Mouse (Mus musculus): ENCODE measurements at regions not wholly inside any gene's neighbourhood (a gene's known extent, or its start where the extent isn't known, plus 50 kb on each side); places are given as distances from the start of the nearest gene placed in this dataset.

DNA sequence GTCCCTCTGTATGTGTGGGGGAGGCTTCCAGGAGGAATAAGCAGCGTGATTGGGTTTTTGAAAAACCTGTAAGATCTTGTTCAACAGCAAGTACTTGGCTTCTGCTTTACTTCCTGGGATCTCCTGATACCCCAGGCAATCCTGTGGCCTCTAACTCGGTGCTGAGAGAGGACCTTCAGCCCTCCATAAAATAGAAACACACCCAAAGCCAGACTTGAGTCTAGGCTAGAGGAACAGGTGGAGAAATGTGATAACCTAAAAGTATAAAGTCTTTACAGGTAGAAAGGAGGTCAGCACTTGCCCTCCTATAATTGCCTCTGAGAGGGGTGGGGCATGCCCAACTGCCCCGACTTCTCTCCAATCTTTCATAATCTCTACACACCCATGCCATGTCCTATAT is 183.1 kb downstream of the Ankrd16 start:
- ATAC-seq (ENCODE audit: low read depth), result no peak
- Histone ChIP-seq H3K9ac (replicated peaks; ENCODE audit: low read depth, low read length) (no peak overlapping the region), H3K4me2 (ENCODE audit: low read depth, low read length) (no peak overlapping the region), H3K36me3 (ENCODE audit: control insufficient read depth, insufficient read depth, low read length) (no peaks in the 10 kb centered on the region), H3K4me3 (ENCODE audit: low read depth, low read length) (no peak overlapping the region), H3K27ac (ENCODE audit: low read depth, low read length) (no peak overlapping the region), H3K27me3 (ENCODE audit: control insufficient read depth, insufficient read depth, low read length) (no peaks in the 10 kb centered on the region), H3K4me1 (ENCODE audit: control insufficient read depth, insufficient read depth, low read length) (no peaks in the 10 kb centered on the region), H3K9me3 (ENCODE audit: control insufficient read depth, low read length) (no peaks in the 10 kb centered on the region)
- 89% methylated on average over 3 of the region's 3 CpGs for WGBS

DNA sequence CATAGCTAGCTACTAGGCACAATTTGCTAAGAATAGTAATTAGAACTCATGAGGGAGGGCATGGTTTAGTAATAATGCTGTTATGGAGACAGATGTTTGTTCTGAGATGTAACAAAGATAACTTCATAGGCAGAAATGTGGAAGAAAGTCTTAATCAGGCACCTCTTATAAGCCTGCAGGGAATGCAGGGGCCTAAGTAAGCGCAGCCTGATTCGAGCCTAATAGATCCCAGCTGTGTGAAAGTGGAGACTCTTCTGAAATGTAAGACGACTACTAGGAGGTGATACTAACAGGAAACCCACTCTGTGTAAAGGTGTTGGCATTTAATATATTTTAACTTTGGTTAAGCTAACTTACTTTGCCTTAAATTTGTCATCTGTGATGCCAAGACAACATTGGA is 187.7 kb downstream of the Ankrd16 start:
- Histone ChIP-seq H3K4me1 (ENCODE audit: control insufficient read depth, insufficient read depth, low read length) (no peaks in the 10 kb centered on the region), H3K9me3 (ENCODE audit: control insufficient read depth, low read length) (no peaks in the 10 kb centered on the region), H3K27ac (ENCODE audit: low read depth, low read length) (no peak overlapping the region), H3K27me3 (ENCODE audit: control insufficient read depth, insufficient read depth, low read length) (no peaks in the 10 kb centered on the region), H3K4me2 (ENCODE audit: low read depth, low read length) (no peak overlapping the region), H3K36me3 (ENCODE audit: control insufficient read depth, insufficient read depth, low read length) (no peaks in the 10 kb centered on the region), H3K4me3 (ENCODE audit: low read depth, low read length) (no peak overlapping the region), H3K9ac (replicated peaks; ENCODE audit: low read depth, low read length) (no peak overlapping the region)
- ATAC-seq (ENCODE audit: low read depth), result no peak
- 64% methylated on average over 3 of the region's 3 CpGs for WGBS

DNA sequence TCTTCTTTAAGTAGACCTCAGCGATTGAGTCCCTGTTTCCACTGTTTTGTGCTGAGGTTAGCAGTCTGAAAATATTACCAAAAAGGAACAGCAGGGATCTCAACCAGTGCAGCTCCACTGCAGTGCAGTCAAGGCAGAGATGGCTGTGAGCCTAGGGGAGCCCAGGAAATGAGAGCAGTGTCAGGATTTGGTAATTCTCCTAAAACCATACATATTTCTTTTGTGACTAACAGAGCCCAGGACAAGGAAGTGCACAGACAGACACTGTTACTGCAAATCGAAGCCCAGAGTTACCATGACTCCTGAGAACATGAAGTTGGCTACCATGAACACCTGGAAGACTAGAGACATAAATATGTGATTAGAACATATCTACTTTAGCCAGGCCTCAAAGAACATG is 189.3 kb downstream of the Ankrd16 start:
- no peaks in the 10 kb centered on the region for H3K4me1 ChIP-seq (ENCODE audit: control insufficient read depth, insufficient read depth, low read length)
- H3K9ac ChIP-seq (replicated peaks; ENCODE audit: low read depth, low read length), result no peak overlapping the region
- H3K4me2 ChIP-seq (ENCODE audit: low read depth, low read length), result no peak overlapping the region
- H3K9me3 ChIP-seq (ENCODE audit: control insufficient read depth, low read length), result no peaks in the 10 kb centered on the region
- no peaks in the 10 kb centered on the region for H3K27me3 ChIP-seq (ENCODE audit: control insufficient read depth, insufficient read depth, low read length)
- no peak overlapping the region for H3K27ac ChIP-seq (ENCODE audit: low read depth, low read length)
- ATAC-seq (ENCODE audit: low read depth), result no peak
- WGBS, result 78% methylated on average over 2 of the region's 2 CpGs
- no peak overlapping the region for H3K4me3 ChIP-seq (ENCODE audit: low read depth, low read length)
- H3K36me3 ChIP-seq (ENCODE audit: control insufficient read depth, insufficient read depth, low read length), result no peaks in the 10 kb centered on the region

DNA sequence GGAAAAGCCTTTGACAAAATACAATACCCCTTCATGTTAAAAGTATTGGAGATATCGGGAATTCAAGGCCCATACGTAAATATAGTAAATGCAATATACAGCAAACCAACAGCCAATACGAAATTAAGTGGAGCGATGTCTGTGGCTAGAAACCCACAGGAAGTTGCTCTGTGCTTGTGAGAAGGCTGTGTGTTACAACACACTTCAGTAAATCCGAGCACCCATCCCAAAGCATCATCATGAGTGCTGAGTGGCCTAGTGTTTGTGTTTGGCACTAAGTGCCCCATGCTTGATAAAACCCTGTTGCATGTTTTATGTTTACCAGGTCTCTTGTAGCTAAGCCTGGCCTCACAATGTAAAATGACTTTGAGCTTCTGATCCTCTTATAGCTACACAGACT is 194.3 kb downstream of the Ankrd16 start:
- WGBS, result 87% methylated on average over 5 of the region's 5 CpGs

DNA sequence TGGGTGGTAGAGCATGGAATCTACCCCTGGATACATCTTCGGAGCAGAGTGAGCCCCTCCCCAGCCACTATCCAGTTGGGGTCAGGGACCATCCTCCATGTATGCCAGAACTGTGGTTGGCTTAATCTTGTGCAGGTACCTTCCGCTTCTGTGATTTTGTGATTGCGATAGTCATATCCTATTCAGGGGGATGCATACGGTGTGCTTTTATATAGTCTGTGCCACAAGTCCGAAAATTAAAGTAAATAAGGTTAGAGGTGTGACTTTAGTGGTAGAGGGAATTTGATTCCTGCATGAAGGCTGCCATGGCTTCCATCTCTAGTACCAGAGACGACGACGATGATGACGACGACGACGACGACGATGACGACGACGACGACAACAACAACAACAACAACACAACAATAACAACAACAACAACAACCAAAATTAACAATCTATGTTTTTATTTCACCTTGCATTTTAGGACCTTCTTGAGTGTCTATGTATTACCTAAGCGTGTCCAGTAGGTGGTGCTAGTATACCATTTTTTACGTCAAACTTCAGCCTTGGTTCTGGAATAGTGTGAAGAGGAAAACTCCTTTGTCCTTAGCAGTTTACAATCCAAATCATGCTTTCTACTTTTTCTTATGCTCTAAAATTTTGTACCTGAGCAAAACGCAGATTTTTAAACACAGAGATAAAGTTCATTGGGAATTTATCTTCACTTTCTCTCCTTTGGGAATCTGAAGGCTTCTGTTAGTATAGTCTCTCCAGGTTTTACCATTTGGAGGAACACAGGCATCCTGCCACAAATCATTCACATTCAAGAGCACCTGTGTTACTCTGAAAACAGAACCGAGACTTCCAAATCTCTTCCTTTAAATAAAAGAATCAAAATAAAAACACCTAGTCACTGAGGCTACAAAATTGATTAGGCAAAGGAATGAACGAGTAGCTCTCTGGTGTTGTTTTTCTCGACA is 224.5 kb downstream of the Ankrd16 start:
- Histone ChIP-seq H3K4me2 (ENCODE audit: low read depth, low read length) (no peak overlapping the region), H3K9ac (replicated peaks; ENCODE audit: low read depth, low read length) (no peak overlapping the region), H3K4me3 (ENCODE audit: low read depth, low read length) (no peak overlapping the region), H3K36me3 (ENCODE audit: control insufficient read depth, insufficient read depth, low read length) (no peaks in the 10 kb centered on the region), H3K4me1 (ENCODE audit: control insufficient read depth, insufficient read depth, low read length) (no peaks in the 10 kb centered on the region), H3K27me3 (ENCODE audit: control insufficient read depth, insufficient read depth, low read length) (no peaks in the 10 kb centered on the region), H3K9me3 (ENCODE audit: control insufficient read depth, low read length) (no peaks in the 10 kb centered on the region), H3K27ac (ENCODE audit: low read depth, low read length) (no peak overlapping the region)
- peak; percentile 90 for ATAC-seq (ENCODE audit: low read depth)
- 35% methylated on average over 24 of the region's 24 CpGs for WGBS

More for the DNA sequence above, 194.3 kb downstream of the Ankrd16 start:
- Histone ChIP-seq H3K4me1 (ENCODE audit: control insufficient read depth, insufficient read depth, low read length) (no peaks in the 10 kb centered on the region), H3K36me3 (ENCODE audit: control insufficient read depth, insufficient read depth, low read length) (no peaks in the 10 kb centered on the region), H3K27ac (ENCODE audit: low read depth, low read length) (no peak overlapping the region), H3K9ac (replicated peaks; ENCODE audit: low read depth, low read length) (no peak overlapping the region), H3K27me3 (ENCODE audit: control insufficient read depth, insufficient read depth, low read length) (no peaks in the 10 kb centered on the region), H3K4me3 (ENCODE audit: low read depth, low read length) (no peak overlapping the region), H3K4me2 (ENCODE audit: low read depth, low read length) (no peak overlapping the region), H3K9me3 (ENCODE audit: control insufficient read depth, low read length) (no peaks in the 10 kb centered on the region)
- ATAC-seq (ENCODE audit: low read depth), result no peak

DNA sequence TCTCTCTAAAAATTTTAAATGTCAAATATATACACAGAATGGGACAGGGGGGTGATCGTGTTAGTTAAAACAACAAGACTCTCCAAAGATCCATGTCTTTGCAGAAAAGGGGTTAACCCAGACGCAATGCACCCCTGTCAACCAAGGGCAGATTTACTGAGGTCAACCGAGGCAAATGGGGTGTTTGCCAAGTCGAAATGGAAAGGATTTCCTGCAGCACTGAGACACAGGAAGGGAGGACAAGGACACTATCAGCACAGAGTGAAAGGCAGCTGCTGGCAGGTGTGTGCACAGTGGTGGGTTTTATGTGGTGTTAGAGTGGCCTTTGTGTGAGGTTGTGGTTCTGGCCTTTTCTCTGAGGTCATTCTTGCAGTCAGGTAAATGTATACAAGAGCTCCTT is 226.7 kb downstream of the Ankrd16 start:
- no peaks in the 10 kb centered on the region for H3K27me3 ChIP-seq (ENCODE audit: control insufficient read depth, insufficient read depth, low read length)
- no peak overlapping the region for H3K27ac ChIP-seq (ENCODE audit: low read depth, low read length)
- WGBS, result 39% methylated on average over 4 of the region's 4 CpGs
- H3K4me2 ChIP-seq (ENCODE audit: low read depth, low read length), result no peak overlapping the region
- no peaks in the 10 kb centered on the region for H3K4me1 ChIP-seq (ENCODE audit: control insufficient read depth, insufficient read depth, low read length)
- no peaks in the 10 kb centered on the region for H3K9me3 ChIP-seq (ENCODE audit: control insufficient read depth, low read length)
- H3K36me3 ChIP-seq (ENCODE audit: control insufficient read depth, insufficient read depth, low read length), result no peaks in the 10 kb centered on the region
- no peak overlapping the region for H3K4me3 ChIP-seq (ENCODE audit: low read depth, low read length)
- no peak for ATAC-seq (ENCODE audit: low read depth)
- H3K9ac ChIP-seq (replicated peaks; ENCODE audit: low read depth, low read length), result no peak overlapping the region

DNA sequence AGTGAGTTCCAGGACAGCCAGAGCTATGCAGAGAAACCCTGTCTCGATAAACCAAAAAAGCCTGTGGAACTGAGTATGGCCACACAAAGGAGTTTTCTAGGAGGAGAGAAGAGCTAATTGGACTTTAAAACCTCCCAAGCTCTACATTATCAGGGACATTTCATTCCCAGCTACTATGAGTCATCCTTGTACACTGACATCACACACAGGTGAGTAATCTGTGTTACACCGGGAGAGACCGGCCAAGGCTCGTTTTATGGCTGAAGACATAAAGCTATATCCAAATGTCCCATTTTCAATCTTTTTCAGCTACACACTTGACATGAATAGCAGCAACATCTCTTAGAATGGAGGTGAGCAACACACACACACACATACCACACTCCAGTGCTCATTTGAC is 229.5 kb downstream of the Ankrd16 start:
- no peaks in the 10 kb centered on the region for H3K4me1 ChIP-seq (ENCODE audit: control insufficient read depth, insufficient read depth, low read length)
- no peak for ATAC-seq (ENCODE audit: low read depth)
- no peak overlapping the region for H3K9ac ChIP-seq (replicated peaks; ENCODE audit: low read depth, low read length)
- no peaks in the 10 kb centered on the region for H3K9me3 ChIP-seq (ENCODE audit: control insufficient read depth, low read length)
- H3K36me3 ChIP-seq (ENCODE audit: control insufficient read depth, insufficient read depth, low read length), result no peaks in the 10 kb centered on the region
- no peak overlapping the region for H3K27ac ChIP-seq (ENCODE audit: low read depth, low read length)
- no peaks in the 10 kb centered on the region for H3K27me3 ChIP-seq (ENCODE audit: control insufficient read depth, insufficient read depth, low read length)
- H3K4me3 ChIP-seq (ENCODE audit: low read depth, low read length), result no peak overlapping the region
- H3K4me2 ChIP-seq (ENCODE audit: low read depth, low read length), result no peak overlapping the region
- 89% methylated on average over 4 of the region's 4 CpGs for WGBS

DNA sequence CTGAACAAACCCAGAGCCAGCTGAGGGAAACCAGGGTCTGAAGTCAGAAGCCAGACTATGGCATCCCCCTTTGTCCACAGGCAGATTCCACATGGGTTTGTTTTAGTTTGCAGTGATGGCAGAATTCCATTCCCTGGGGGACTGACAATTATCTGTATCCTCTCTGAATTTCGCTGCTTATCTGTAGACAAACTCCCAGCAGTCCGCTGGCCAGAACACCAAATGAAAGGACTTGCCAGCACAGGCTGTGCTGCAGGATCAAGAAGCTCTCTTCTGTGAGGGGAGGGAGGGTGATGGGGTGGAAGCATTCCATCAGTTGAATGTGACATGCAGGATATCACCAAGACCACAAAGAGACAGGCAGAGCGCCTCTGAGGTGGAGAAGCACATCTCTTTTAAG is 233.8 kb downstream of the Ankrd16 start:
- Histone ChIP-seq H3K9ac (replicated peaks; ENCODE audit: low read depth, low read length) (no peak overlapping the region), H3K9me3 (ENCODE audit: control insufficient read depth, low read length) (no peaks in the 10 kb centered on the region), H3K36me3 (ENCODE audit: control insufficient read depth, insufficient read depth, low read length) (no peaks in the 10 kb centered on the region), H3K27ac (ENCODE audit: low read depth, low read length) (no peak overlapping the region), H3K4me2 (ENCODE audit: low read depth, low read length) (no peak overlapping the region), H3K27me3 (ENCODE audit: control insufficient read depth, insufficient read depth, low read length) (no peaks in the 10 kb centered on the region), H3K4me1 (ENCODE audit: control insufficient read depth, insufficient read depth, low read length) (no peaks in the 10 kb centered on the region), H3K4me3 (ENCODE audit: low read depth, low read length) (no peak overlapping the region)
- 65% methylated on average over 3 of the region's 3 CpGs for WGBS
- no peak for ATAC-seq (ENCODE audit: low read depth)

DNA sequence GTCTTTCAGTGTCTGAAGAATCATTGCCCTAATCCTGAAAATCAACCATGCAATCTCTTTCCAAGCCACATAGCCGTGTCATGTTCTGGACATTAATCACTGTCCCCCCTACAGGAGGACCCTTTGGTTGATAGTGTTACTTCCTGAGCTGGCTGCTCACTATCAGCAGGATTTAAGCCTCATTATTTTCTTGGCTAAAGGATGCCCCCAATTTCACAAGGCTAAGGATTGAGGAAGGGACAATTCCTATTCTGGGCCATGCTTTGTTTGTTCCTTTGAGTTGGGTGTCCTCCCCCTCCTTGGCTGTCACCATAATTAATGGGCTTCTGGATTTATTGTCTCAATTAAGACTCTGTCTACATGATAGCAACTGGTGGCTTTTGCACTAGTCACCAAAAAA is 241.9 kb downstream of the Ankrd16 start:
- H3K27me3 ChIP-seq (ENCODE audit: control insufficient read depth, insufficient read depth, low read length), result no peaks in the 10 kb centered on the region
- no peak overlapping the region for H3K4me3 ChIP-seq (ENCODE audit: low read depth, low read length)
- 0% methylated on average over 1 of the region's 1 CpGs for WGBS
- H3K9me3 ChIP-seq (ENCODE audit: control insufficient read depth, low read length), result no peaks in the 10 kb centered on the region
- no peak overlapping the region for H3K27ac ChIP-seq (ENCODE audit: low read depth, low read length)
- H3K36me3 ChIP-seq (ENCODE audit: control insufficient read depth, insufficient read depth, low read length), result no peaks in the 10 kb centered on the region
- ATAC-seq (ENCODE audit: low read depth), result peak; percentile 51; the same call in 1 of the 2 replicates
- no peak overlapping the region for H3K9ac ChIP-seq (replicated peaks; ENCODE audit: low read depth, low read length)
- H3K4me1 ChIP-seq (ENCODE audit: control insufficient read depth, insufficient read depth, low read length), result no peaks in the 10 kb centered on the region
- no peak overlapping the region for H3K4me2 ChIP-seq (ENCODE audit: low read depth, low read length)

All from neural tube, embryonic 14.5 days (tissue).